Mouse (Mus musculus) gastrocnemius, postnatal 14 days (tissue): ENCODE data around the gene Arl3. TPM values are rescaled to one million over a fixed set of nuclear protein-coding genes. Genes with fewer than 3 reads are reported as not detected.
"Not testable (repeated sequence)": the region's sequence is repeated elsewhere in the genome, so short reads cannot be mapped to it uniquely, and the experiment has no call there.

ENCODE experiments used
- DNase-seq: peaks from one replicate; pipeline ENCODE4 v3.0.0; 2021; ENCODE audit warnings: mixed read lengths
- intact Hi-C: fragments of 180-260 bp; cut with DNase I; formaldehyde crosslinking; loops from one replicate; pipeline ENCODE4 v1.15.1; 2025; ENCODE audit warnings: low total_unique reads
- total RNA-seq, 2 experiments: library from RNA; stranded (reverse); gene quantifications; 2 replicates each; pipeline ENCODE4 v1.2.3; 2021

Arl3 gene
- total RNA-seq, 2 experiments from 2014 or later, result 47.1 to 56.5 TPM

DNA sequence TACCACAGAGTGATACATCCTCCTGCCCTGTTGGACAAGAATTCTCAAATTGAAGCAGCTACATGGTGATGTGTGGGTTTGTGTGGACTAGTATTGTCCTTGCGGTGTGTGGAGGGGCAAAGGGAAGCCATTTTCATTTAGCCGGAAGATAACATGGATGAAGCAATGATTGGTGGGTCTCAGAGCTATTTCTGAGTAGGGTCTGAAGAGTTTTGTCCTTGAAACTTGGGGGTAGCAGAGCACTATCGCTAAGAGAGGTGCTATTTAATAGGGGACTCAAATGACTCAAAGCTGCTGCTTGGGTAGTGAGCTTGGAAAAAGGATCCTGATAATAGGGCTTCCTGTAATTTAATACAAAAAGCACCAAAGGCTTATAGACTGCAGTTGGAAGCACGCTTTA lies 25.2 kb upstream of the Arl3 start:
- intact Hi-C loops, result loop anchor here (10.0 kb wide), 1 partner anchor 267 kb away; no protein-coding TSS in a partner anchor
- DNase-seq, result no peak

- intact Hi-C loops, result loop anchor here (10.0 kb wide), 1 partner anchor 272 kb away; no protein-coding TSS in a partner anchor
- no peak for DNase-seq
Observed at GRCm38 (mm10) chr19:46592751-46593439, 19.9 kb upstream of the Arl3 start.

DNA sequence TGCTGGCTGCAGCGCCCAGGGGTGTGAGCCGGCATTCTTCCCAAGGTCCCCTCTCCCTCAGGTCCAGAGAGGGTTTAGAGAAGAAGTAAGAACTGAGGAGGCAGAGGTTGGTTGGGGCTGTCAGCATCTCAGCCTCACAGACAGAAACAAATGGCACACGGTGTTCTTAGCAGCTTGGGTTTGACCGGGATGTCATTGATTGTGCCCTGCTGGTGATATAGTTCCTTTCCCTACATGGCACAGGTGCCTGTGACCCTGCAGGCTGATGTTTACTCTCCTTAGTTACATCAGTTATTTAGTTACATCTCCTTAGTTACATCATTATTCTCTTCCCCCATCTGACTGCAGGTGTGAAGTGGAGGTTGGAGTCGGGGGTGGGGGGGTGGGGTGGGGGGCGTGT lies 18.6 kb upstream of the Arl3 start:
- intact Hi-C loops, result loop anchor here (10.0 kb wide), 1 partner anchor 273 kb away; no protein-coding TSS in a partner anchor
- no peak for DNase-seq

- intact Hi-C loops, result loop anchor here (5.0 kb wide), 2 partner anchors 84 to 154 kb away; partner anchors contain the start of gene Cyp17a1
- peak; percentile 85 for DNase-seq
Observed at GRCm38 (mm10) chr19:46587823-46588508, 15.0 kb upstream of the Arl3 start.

DNA sequence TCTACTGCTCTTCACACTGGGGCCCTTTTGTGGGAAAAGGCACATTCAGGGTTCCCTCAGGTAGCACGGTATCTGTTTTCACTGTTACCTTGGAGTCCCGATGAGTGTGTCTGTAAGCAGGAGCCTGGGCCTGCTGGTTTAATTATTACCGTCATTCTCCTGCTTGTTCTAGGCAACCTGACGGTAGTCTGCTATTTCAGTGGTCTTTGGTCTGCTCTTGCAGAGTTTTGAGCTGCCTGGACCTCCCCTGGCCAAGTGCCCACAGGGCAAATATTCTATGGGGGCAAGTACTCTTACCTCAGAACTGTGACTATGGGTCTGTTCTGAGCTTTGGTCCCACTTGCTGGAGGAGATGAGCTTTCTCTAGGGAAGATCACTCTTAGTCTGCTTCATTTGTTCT lies 2.2 kb upstream of the Arl3 start:
- no peak for DNase-seq
- intact Hi-C loops, result no loop called here

GRCm38 (mm10) chr19:46573990-46574389 lies 992 bp upstream of the Arl3 start:
- intact Hi-C loops, result no loop called here
- DNase-seq, result no peak

- DNase-seq, result no peak
- intact Hi-C loops, result no loop called here
Observed at GRCm38 (mm10) chr19:46572548-46572947, 450 bp downstream of the Arl3 start.

DNA sequence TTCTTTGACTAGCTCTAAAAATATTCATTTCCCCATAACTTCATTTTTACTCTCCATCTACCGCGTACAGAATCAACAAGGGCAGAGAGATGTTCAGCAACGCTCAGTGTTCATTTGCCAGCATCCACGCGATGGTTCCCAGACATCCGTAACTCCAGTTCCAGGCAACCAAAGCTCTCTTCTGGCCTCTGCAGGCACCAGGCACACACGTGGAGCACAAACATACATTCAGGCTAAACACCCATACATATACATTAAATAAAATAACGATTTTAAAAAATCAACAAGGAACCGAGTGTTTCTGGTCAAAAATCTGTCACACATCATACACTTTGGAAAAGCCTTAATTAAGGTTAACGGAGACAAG lies 1.1 kb downstream of the Arl3 start:
- no peak for DNase-seq
- intact Hi-C loops, result no loop called here

- intact Hi-C loops, result not testable (repeated sequence)
Observed at GRCm38 (mm10) chr19:46571211-46571877, 1.7 kb downstream of the Arl3 start.

GRCm38 (mm10) chr19:46564043-46564462 lies 8.9 kb downstream of the Arl3 start:
- DNase-seq, result no peak
- intact Hi-C loops, result no loop called here

More at GRCm38 (mm10) chr19:46571211-46571877, 1.7 kb downstream of the Arl3 start:
- DNase-seq, result not testable (repeated sequence)

DNA sequence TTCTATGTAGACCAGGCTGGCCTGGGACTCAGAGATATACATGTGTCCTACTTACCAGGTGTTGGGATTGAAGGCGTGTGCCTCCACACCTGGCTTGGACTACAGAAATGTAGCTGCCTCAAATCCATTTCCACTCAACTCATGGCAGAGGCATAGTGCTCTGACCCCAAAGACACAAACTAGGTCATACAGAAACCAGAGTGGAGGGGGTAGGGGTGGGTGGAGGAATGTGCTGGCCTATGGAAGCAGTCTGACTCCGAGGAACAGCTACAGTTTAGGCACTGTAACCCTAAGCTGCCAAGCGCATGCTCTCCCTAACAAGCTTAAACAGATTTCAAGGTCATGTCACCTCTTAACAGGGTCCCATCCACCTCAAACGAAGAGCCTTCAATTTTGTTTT lies 9.4 kb downstream of the Arl3 start:
- intact Hi-C loops, result no loop called here
- no peak for DNase-seq

DNA sequence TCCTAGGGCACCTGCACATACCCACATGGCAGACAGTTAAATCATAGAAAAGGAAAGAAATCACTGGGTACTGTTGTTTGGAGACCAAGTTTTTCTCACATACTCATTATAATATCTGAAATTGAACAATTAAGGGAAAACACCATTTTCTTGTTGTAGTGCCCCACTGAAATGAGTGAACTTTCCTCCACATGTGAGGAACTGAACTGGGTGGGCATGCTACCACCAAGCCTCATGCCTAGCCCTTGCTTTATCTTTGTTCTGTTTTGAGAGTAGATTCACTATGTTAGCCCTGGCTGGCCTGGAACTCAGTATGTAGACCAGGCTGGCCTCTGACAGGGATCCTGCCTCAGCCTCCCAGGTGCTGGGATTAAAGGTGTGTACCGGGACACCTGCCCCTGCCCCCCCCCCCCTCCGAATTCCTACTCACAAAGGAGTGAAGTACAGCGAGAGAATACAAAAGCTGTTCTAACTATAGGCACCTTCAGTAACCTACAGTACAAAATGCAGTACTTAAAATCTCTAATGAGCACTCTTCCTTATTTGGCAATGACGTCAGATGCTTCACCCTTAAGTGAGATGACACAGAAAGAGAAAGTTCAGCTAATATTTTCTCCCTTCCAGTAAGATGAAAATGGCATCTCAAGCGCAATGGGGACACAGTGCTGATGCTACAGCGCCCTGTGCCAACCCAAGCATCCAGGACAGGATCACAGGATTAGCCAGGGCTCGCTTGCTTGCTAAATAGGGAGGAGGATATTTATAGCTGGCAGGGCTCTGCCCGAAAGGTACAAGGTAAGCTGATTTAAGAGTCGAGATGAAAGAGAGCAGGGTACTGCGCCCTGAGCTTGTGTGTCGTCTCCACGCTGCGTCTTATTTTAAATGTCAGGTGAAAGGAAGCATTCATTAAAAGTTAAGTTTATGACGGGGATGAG lies 10.2 kb downstream of the Arl3 start:
- intact Hi-C loops, result no loop called here
- DNase-seq, result peak; percentile 43

GRCm38 (mm10) chr19:46562132-46562531 lies 10.9 kb downstream of the Arl3 start:
- intact Hi-C loops, result no loop called here
- DNase-seq, result peak; percentile 81

DNA sequence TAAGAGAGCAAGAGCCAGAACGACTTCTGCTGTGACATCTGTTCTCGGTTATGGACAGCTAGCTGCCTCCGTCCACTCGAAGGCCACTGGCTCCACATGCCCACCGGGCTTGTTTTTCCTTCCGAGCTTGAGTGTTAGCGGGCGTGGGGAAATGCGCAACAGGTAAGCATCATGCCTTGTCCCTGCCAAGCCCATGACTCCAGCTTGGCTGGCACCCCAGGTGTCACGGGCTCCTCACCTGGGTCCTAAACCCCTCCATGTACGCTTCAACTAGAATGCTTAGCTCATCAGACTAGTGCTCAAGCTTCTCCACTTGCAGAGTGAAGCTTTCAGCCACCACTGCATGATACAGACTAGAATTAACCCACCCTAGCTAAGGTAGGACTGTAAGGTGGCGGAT lies 14.4 kb downstream of the Arl3 start:
- no peak for DNase-seq
- intact Hi-C loops, result no loop called here

GRCm38 (mm10) chr19:46558009-46558408 lies 15.0 kb downstream of the Arl3 start:
- intact Hi-C loops, result no loop called here
- DNase-seq, result no peak

GRCm38 (mm10) chr19:46553541-46553955 lies 19.4 kb downstream of the Arl3 start:
- intact Hi-C loops, result no loop called here
- DNase-seq, result peak; percentile 64

DNA sequence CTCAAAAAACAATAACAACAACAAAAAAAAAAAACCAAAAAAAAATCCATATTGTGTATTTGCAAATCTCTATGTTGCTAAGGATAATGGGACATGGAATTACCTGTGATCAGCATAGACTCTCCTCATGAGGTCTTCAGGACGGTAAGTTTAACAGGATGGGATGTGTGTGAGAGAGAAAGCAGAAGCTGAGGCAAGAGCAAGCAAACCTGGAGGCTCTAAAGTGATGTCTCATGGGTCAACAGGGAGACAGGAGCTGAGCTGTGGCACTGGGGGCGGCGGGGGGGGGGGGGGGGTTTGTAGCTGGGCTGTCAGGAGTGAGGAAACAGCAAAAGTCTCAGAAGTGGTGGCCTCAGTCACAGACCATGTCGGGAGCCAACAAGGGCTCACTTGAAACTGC lies 20.5 kb downstream of the Arl3 start:
- DNase-seq, result no peak
- intact Hi-C loops, result no loop called here

DNA sequence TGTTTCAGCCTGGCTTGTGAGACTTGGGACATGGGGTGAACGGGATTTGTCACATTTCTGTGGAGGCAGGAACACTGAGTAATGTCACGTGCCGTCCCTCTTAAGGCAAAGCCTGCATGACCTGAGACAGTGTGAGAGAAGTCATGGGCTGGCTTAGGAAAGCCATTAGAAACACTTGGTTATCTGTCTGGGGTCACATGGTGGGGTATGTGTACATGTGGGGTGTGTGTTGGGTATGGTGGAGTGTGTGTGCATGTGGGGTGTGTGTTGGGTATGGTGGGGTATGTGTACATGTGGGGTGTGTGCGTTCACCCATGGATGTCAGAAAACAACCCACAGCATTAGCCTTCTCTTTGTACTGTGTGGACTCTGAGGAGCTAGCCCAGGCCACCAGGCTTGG lies 22.6 kb downstream of the Arl3 start:
- DNase-seq, result no peak
- intact Hi-C loops, result no loop called here

GRCm38 (mm10) chr19:46548110-46548509 lies 24.9 kb downstream of the Arl3 start:
- DNase-seq, result no peak
- intact Hi-C loops, result no loop called here
